Mouse (Mus musculus) urinary bladder, adult 2 months (tissue): ENCODE results near the gene Ppef2. TPM values are rescaled to one million over a fixed set of nuclear protein-coding genes. Genes with fewer than 3 reads are reported as not detected.

Source experiments
- DNase-seq: peaks from one replicate; pipeline ENCODE4 v3.0.0; 2022; ENCODE audit warnings: low spot score
- polyA plus RNA-seq: library from polyadenylated mRNA; depleted of rRNA; stranded (reverse); fragments of >200 nt; gene quantifications from 2 replicates; pipeline ENCODE4 v1.2.3, GENCODE M21; 2012

Ppef2 gene
- polyA plus RNA-seq, 1 experiment: 0.63 TPM

- no peak for DNase-seq
These were observed 16.5 kb downstream of the Ppef2 start for GRCm38 (mm10) chr5:92239333-92240232.

GRCm38 (mm10) chr5:92234939-92235557 is 21.0 kb downstream of the Ppef2 start:
- no peak for DNase-seq

GRCm38 (mm10) chr5:92233366-92233765 is 22.7 kb downstream of the Ppef2 start:
- no peak for DNase-seq

- DNase-seq: no peak
These were observed 24.2 kb downstream of the Ppef2 start for GRCm38 (mm10) chr5:92231836-92232235.

- DNase-seq: no peak
These were observed 25.8 kb downstream of the Ppef2 start for GRCm38 (mm10) chr5:92230306-92230705.

GRCm38 (mm10) chr5:92229514-92229913 is 26.6 kb downstream of the Ppef2 start:
- DNase-seq: no peak

GRCm38 (mm10) chr5:92228776-92229175 is 27.3 kb downstream of the Ppef2 start:
- no peak for DNase-seq

GRCm38 (mm10) chr5:92227782-92228181 is 28.3 kb downstream of the Ppef2 start:
- DNase-seq: no peak

- DNase-seq: no peak
These were observed 35.7 kb downstream of the Ppef2 start for GRCm38 (mm10) chr5:92220287-92220902.

GRCm38 (mm10) chr5:92219826-92220225 is 36.3 kb downstream of the Ppef2 start:
- no peak for DNase-seq

GRCm38 (mm10) chr5:92218915-92219793 is 36.9 kb downstream of the Ppef2 start:
- no peak for DNase-seq

- no peak for DNase-seq
These were observed 40.8 kb downstream of the Ppef2 start, which contains the start of gene U90926 for GRCm38 (mm10) chr5:92215308-92215707. U90926 (minus strand) TSS chr5:92215408.

GRCm38 (mm10) chr5:92212231-92212630 is 43.8 kb downstream of the Ppef2 start:
- DNase-seq: no peak

GRCm38 (mm10) chr5:92210205-92210604 is 45.9 kb downstream of the Ppef2 start:
- no peak for DNase-seq

- no peak for DNase-seq
These were observed 50.0 kb downstream of the Ppef2 start for GRCm38 (mm10) chr5:92206121-92206520.

- DNase-seq: no peak
These were observed 50.4 kb downstream of the Ppef2 start for GRCm38 (mm10) chr5:92205706-92206105.

GRCm38 (mm10) chr5:92205184-92205583 is 50.9 kb downstream of the Ppef2 start:
- DNase-seq: no peak

- DNase-seq: no peak
These were observed 51.7 kb downstream of the Ppef2 start for GRCm38 (mm10) chr5:92204162-92205036.

- DNase-seq: no peak
These were observed 57.8 kb downstream of the Ppef2 start for GRCm38 (mm10) chr5:92198266-92198665.
